Mouse (Mus musculus): ENCODE results near the gene Acoxl. TPM values are rescaled to one million over a fixed set of nuclear protein-coding genes. Genes with fewer than 3 reads are reported as not detected.

The Acoxl gene
- polyA plus RNA-seq, 1 experiment: not detected

- no peak overlapping the region for H3K27ac ChIP-seq (ENCODE audit: insufficient read depth, low read length)
- TF ChIP-seq POLR2A (IDR thresholded peaks at IDR 0.05; ENCODE audit: low read depth, low read length) (no peak), CTCF (IDR thresholded peaks at IDR 0.05; ENCODE audit: borderline replicate concordance, insufficient read depth, low read length) (no peak)
- H3K4me3 ChIP-seq (ENCODE audit: insufficient read depth, low read length): no peak overlapping the region
- H3K4me1 ChIP-seq (ENCODE audit: control insufficient read depth, insufficient read depth, low read length): peaks cover 7% of the 10 kb centered on the region
Measured at GRCm38 (mm10) chr2:128137480-128138276, 299.0 kb downstream of the Acoxl start.

GRCm38 (mm10) chr2:128138924-128139323 lies 300.2 kb downstream of the Acoxl start:
- no peak for TF ChIP-seq CTCF (IDR thresholded peaks at IDR 0.05; ENCODE audit: borderline replicate concordance, insufficient read depth, low read length)
- Histone ChIP-seq H3K4me1 (ENCODE audit: control insufficient read depth, insufficient read depth, low read length) (peaks cover 7% of the 10 kb centered on the region), H3K4me3 (ENCODE audit: insufficient read depth, low read length) (no peak overlapping the region), H3K27ac (ENCODE audit: insufficient read depth, low read length) (no peak overlapping the region)

GRCm38 (mm10) chr2:128139781-128140180 lies 301.1 kb downstream of the Acoxl start:
- H3K27ac ChIP-seq (ENCODE audit: insufficient read depth, low read length): no peak overlapping the region
- peaks cover 7% of the 10 kb centered on the region for H3K4me1 ChIP-seq (ENCODE audit: control insufficient read depth, insufficient read depth, low read length)
- TF ChIP-seq POLR2A (IDR thresholded peaks at IDR 0.05; ENCODE audit: low read depth, low read length) (no peak), CTCF (IDR thresholded peaks at IDR 0.05; ENCODE audit: borderline replicate concordance, insufficient read depth, low read length) (no peak)
- no peak overlapping the region for H3K4me3 ChIP-seq (ENCODE audit: insufficient read depth, low read length)

- Histone ChIP-seq H3K27ac (ENCODE audit: insufficient read depth, low read length) (no peak overlapping the region), H3K4me1 (ENCODE audit: control insufficient read depth, insufficient read depth, low read length) (peaks cover 7% of the 10 kb centered on the region), H3K4me3 (ENCODE audit: insufficient read depth, low read length) (no peak overlapping the region)
- TF ChIP-seq POLR2A (IDR thresholded peaks at IDR 0.05; ENCODE audit: low read depth, low read length) (no peak), CTCF (IDR thresholded peaks at IDR 0.05; ENCODE audit: borderline replicate concordance, insufficient read depth, low read length) (no peak)
Measured at GRCm38 (mm10) chr2:128140183-128140582, 301.5 kb downstream of the Acoxl start.

- TF ChIP-seq POLR2A (IDR thresholded peaks at IDR 0.05; ENCODE audit: low read depth, low read length) (no peak), CTCF (IDR thresholded peaks at IDR 0.05; ENCODE audit: borderline replicate concordance, insufficient read depth, low read length) (no peak)
- Histone ChIP-seq H3K4me1 (ENCODE audit: control insufficient read depth, insufficient read depth, low read length) (peaks cover 2% of the 10 kb centered on the region), H3K27ac (ENCODE audit: insufficient read depth, low read length) (no peak overlapping the region), H3K4me3 (ENCODE audit: insufficient read depth, low read length) (no peak overlapping the region)
Measured at GRCm38 (mm10) chr2:128143992-128144391, 305.3 kb downstream of the Acoxl start.

GRCm38 (mm10) chr2:128145433-128145832 lies 306.8 kb downstream of the Acoxl start:
- Histone ChIP-seq H3K27ac (ENCODE audit: insufficient read depth, low read length) (no peak overlapping the region), H3K4me3 (ENCODE audit: insufficient read depth, low read length) (no peak overlapping the region), H3K4me1 (ENCODE audit: control insufficient read depth, insufficient read depth, low read length) (peaks cover 2% of the 10 kb centered on the region)
- TF ChIP-seq POLR2A (IDR thresholded peaks at IDR 0.05; ENCODE audit: low read depth, low read length) (no peak), CTCF (IDR thresholded peaks at IDR 0.05; ENCODE audit: borderline replicate concordance, insufficient read depth, low read length) (no peak)

GRCm38 (mm10) chr2:128149596-128149995 lies 310.9 kb downstream of the Acoxl start:
- no peak overlapping the region for H3K27ac ChIP-seq (ENCODE audit: insufficient read depth, low read length)
- TF ChIP-seq POLR2A (IDR thresholded peaks at IDR 0.05; ENCODE audit: low read depth, low read length) (no peak), CTCF (IDR thresholded peaks at IDR 0.05; ENCODE audit: borderline replicate concordance, insufficient read depth, low read length) (no peak)
- H3K4me3 ChIP-seq (ENCODE audit: insufficient read depth, low read length): no peak overlapping the region
- peaks cover 4% of the 10 kb centered on the region for H3K4me1 ChIP-seq (ENCODE audit: control insufficient read depth, insufficient read depth, low read length)

- Histone ChIP-seq H3K27ac (ENCODE audit: insufficient read depth, low read length) (no peak overlapping the region), H3K4me1 (ENCODE audit: control insufficient read depth, insufficient read depth, low read length) (peaks cover 2% of the 10 kb centered on the region; the same call in 1 of the 2 replicates), H3K4me3 (ENCODE audit: insufficient read depth, low read length) (no peak overlapping the region)
- TF ChIP-seq POLR2A (IDR thresholded peaks at IDR 0.05; ENCODE audit: low read depth, low read length) (no peak), CTCF (IDR thresholded peaks at IDR 0.05; ENCODE audit: borderline replicate concordance, insufficient read depth, low read length) (no peak)
Measured at GRCm38 (mm10) chr2:128152211-128152610, 313.5 kb downstream of the Acoxl start.

GRCm38 (mm10) chr2:128152845-128153550 lies 314.3 kb downstream of the Acoxl start:
- no peak overlapping the region for H3K4me3 ChIP-seq (ENCODE audit: insufficient read depth, low read length)
- peaks cover 2% of the 10 kb centered on the region; the same call in 1 of the 2 replicates for H3K4me1 ChIP-seq (ENCODE audit: control insufficient read depth, insufficient read depth, low read length)
- TF ChIP-seq POLR2A (IDR thresholded peaks at IDR 0.05; ENCODE audit: low read depth, low read length) (no peak), CTCF (IDR thresholded peaks at IDR 0.05; ENCODE audit: borderline replicate concordance, insufficient read depth, low read length) (no peak)
- no peak overlapping the region for H3K27ac ChIP-seq (ENCODE audit: insufficient read depth, low read length)

GRCm38 (mm10) chr2:128153551-128153910 lies 314.9 kb downstream of the Acoxl start:
- peaks cover 2% of the 10 kb centered on the region; the same call in 1 of the 2 replicates for H3K4me1 ChIP-seq (ENCODE audit: control insufficient read depth, insufficient read depth, low read length)

More at GRCm38 (mm10) chr2:128153551-128153910, 314.9 kb downstream of the Acoxl start:
- H3K4me3 ChIP-seq (ENCODE audit: insufficient read depth, low read length): no peak overlapping the region
- TF ChIP-seq CTCF (IDR thresholded peaks at IDR 0.05; ENCODE audit: borderline replicate concordance, insufficient read depth, low read length) (no peak), POLR2A (IDR thresholded peaks at IDR 0.05; ENCODE audit: low read depth, low read length) (no peak)
- no peak overlapping the region for H3K27ac ChIP-seq (ENCODE audit: insufficient read depth, low read length)
